Mouse (Mus musculus) cerebellum, adult 9-11 months (tissue): ENCODE measurements at regions not wholly inside any gene's neighbourhood (a gene's known extent, or its start where the extent isn't known, plus 50 kb on each side); places are given as distances from the start of the nearest gene placed in this dataset.

Experiments
- DNase-seq: peaks from one replicate; pipeline ENCODE4 v3.0.0; 2022

GRCm38 (mm10) chr4:48889074-48889592 lies 169.9 kb upstream of the Plppr1 start:
- no peak for DNase-seq

- DNase-seq, result no peak
Measured at GRCm38 (mm10) chr4:48904551-48904950, 154.5 kb upstream of the Plppr1 start.

GRCm38 (mm10) chr4:48905196-48905867 lies 153.7 kb upstream of the Plppr1 start:
- DNase-seq, result no peak

GRCm38 (mm10) chr4:48909161-48909560 lies 149.9 kb upstream of the Plppr1 start:
- no peak for DNase-seq

- DNase-seq, result no peak
Measured at GRCm38 (mm10) chr4:48913301-48913700, 145.8 kb upstream of the Plppr1 start.

GRCm38 (mm10) chr4:48924576-48925459 lies 134.3 kb upstream of the Plppr1 start:
- DNase-seq, result no peak

GRCm38 (mm10) chr4:48938420-48938819 lies 120.7 kb upstream of the Plppr1 start:
- no peak for DNase-seq

- no peak for DNase-seq
Measured at GRCm38 (mm10) chr4:48938892-48939291, 120.2 kb upstream of the Plppr1 start.

- DNase-seq, result no peak
Measured at GRCm38 (mm10) chr4:48945266-48945818, 113.7 kb upstream of the Plppr1 start.

- DNase-seq, result no peak
Measured at GRCm38 (mm10) chr4:48952965-48953364, 106.1 kb upstream of the Plppr1 start.

- DNase-seq, result no peak
Measured at GRCm38 (mm10) chr4:48975810-48976209, 83.3 kb upstream of the Plppr1 start.

GRCm38 (mm10) chr4:48992021-48992420 lies 67.1 kb upstream of the Plppr1 start:
- no peak for DNase-seq
